Mouse (Mus musculus): ENCODE measurements around the gene Galntl6. TPM values are rescaled to one million over a fixed set of nuclear protein-coding genes. Genes with fewer than 3 reads are reported as not detected.
A peak's percentile ranks its signal among the peaks of the same experiment; 100 is the strongest.

Gene Galntl6
- polyA plus RNA-seq, 1 experiment from 2014 or later, result 9.1 TPM

GRCm38 (mm10) chr8:58313482-58313881, 599.0 kb downstream of the Galntl6 start:
- no peak for DNase-seq
- H3K27ac ChIP-seq (replicated peaks; ENCODE audit: low read depth, low read length), result no peak overlapping the region
- no peak overlapping the region for H3K4me3 ChIP-seq (replicated peaks; ENCODE audit: low read depth, low read length)
- ATAC-seq (ENCODE audit: low FRiP score, low TSS enrichment), result no peak
- H3K27me3 ChIP-seq (ENCODE audit: control insufficient read depth, insufficient read depth, low read length), result no peaks in the 10 kb centered on the region
- H3K9ac ChIP-seq (replicated peaks; ENCODE audit: low read length), result no peak overlapping the region
- 91% methylated on average over 2 of the region's 2 CpGs for WGBS
- H3K9me3 ChIP-seq (ENCODE audit: control insufficient read depth, low read length), result no peaks in the 10 kb centered on the region
- H3K4me2 ChIP-seq (ENCODE audit: low read length), result no peak overlapping the region
- H3K4me1 ChIP-seq (ENCODE audit: control insufficient read depth, insufficient read depth, low read length), result no peaks in the 10 kb centered on the region
- no peaks in the 10 kb centered on the region for H3K36me3 ChIP-seq (ENCODE audit: control insufficient read depth, insufficient read depth, low read length)

GRCm38 (mm10) chr8:58291487-58291886, 621.0 kb downstream of the Galntl6 start:
- H3K4me3 ChIP-seq (replicated peaks; ENCODE audit: low read depth, low read length), result no peak overlapping the region

GRCm38 (mm10) chr8:58290080-58290479, 622.4 kb downstream of the Galntl6 start:
- H3K4me1 ChIP-seq (ENCODE audit: control insufficient read depth, insufficient read depth, low read length), result no peaks in the 10 kb centered on the region

More at GRCm38 (mm10) chr8:58291487-58291886, 621.0 kb downstream of the Galntl6 start:
- 34% methylated on average over 4 of the region's 4 CpGs for WGBS
- ATAC-seq (ENCODE audit: low FRiP score, low TSS enrichment) (no peak), DNase-seq (no peak)
- Histone ChIP-seq H3K27me3 (ENCODE audit: control insufficient read depth, insufficient read depth, low read length) (no peaks in the 10 kb centered on the region), H3K36me3 (ENCODE audit: control insufficient read depth, insufficient read depth, low read length) (no peaks in the 10 kb centered on the region), H3K27ac (replicated peaks; ENCODE audit: low read depth, low read length) (no peak overlapping the region), H3K4me2 (ENCODE audit: low read length) (no peak overlapping the region), H3K9me3 (ENCODE audit: control insufficient read depth, low read length) (no peaks in the 10 kb centered on the region), H3K9ac (replicated peaks; ENCODE audit: low read length) (no peak overlapping the region), H3K4me1 (ENCODE audit: control insufficient read depth, insufficient read depth, low read length) (no peaks in the 10 kb centered on the region)

GRCm38 (mm10) chr8:58265485-58265884, 647.0 kb downstream of the Galntl6 start:
- H3K27me3 ChIP-seq (ENCODE audit: control insufficient read depth, insufficient read depth, low read length), result no peaks in the 10 kb centered on the region
- no peak overlapping the region for H3K9ac ChIP-seq (replicated peaks; ENCODE audit: low read length)
- no peak overlapping the region for H3K4me2 ChIP-seq (ENCODE audit: low read length)
- H3K27ac ChIP-seq (replicated peaks; ENCODE audit: low read depth, low read length), result no peak overlapping the region
- WGBS, result 79% methylated on average over 2 of the region's 2 CpGs
- ATAC-seq (ENCODE audit: low FRiP score, low TSS enrichment) (no peak), DNase-seq (peak; percentile 14)
- H3K4me1 ChIP-seq (ENCODE audit: control insufficient read depth, insufficient read depth, low read length), result no peaks in the 10 kb centered on the region
- H3K36me3 ChIP-seq (ENCODE audit: control insufficient read depth, insufficient read depth, low read length), result no peaks in the 10 kb centered on the region
- H3K4me3 ChIP-seq (replicated peaks; ENCODE audit: low read depth, low read length), result no peak overlapping the region
- peaks cover 3% of the 10 kb centered on the region; the same call in 1 of the 2 replicates for H3K9me3 ChIP-seq (ENCODE audit: control insufficient read depth, low read length)

More at GRCm38 (mm10) chr8:58290080-58290479, 622.4 kb downstream of the Galntl6 start:
- H3K27ac ChIP-seq (replicated peaks; ENCODE audit: low read depth, low read length), result no peak overlapping the region
- H3K4me2 ChIP-seq (ENCODE audit: low read length), result no peak overlapping the region
- no peaks in the 10 kb centered on the region for H3K36me3 ChIP-seq (ENCODE audit: control insufficient read depth, insufficient read depth, low read length)
- DNase-seq (no peak), ATAC-seq (ENCODE audit: low FRiP score, low TSS enrichment) (no peak)
- no peak overlapping the region for H3K9ac ChIP-seq (replicated peaks; ENCODE audit: low read length)
- H3K9me3 ChIP-seq (ENCODE audit: control insufficient read depth, low read length), result no peaks in the 10 kb centered on the region
- H3K27me3 ChIP-seq (ENCODE audit: control insufficient read depth, insufficient read depth, low read length), result no peaks in the 10 kb centered on the region
- H3K4me3 ChIP-seq (replicated peaks; ENCODE audit: low read depth, low read length), result no peak overlapping the region

GRCm38 (mm10) chr8:58258577-58259315, 653.7 kb downstream of the Galntl6 start:
- Histone ChIP-seq H3K27me3 (ENCODE audit: control insufficient read depth, insufficient read depth, low read length) (no peaks in the 10 kb centered on the region), H3K36me3 (ENCODE audit: control insufficient read depth, insufficient read depth, low read length) (no peaks in the 10 kb centered on the region), H3K27ac (replicated peaks; ENCODE audit: low read depth, low read length) (no peak overlapping the region), H3K9ac (replicated peaks; ENCODE audit: low read length) (no peak overlapping the region), H3K4me2 (ENCODE audit: low read length) (no peak overlapping the region), H3K4me1 (ENCODE audit: control insufficient read depth, insufficient read depth, low read length) (no peaks in the 10 kb centered on the region), H3K9me3 (ENCODE audit: control insufficient read depth, low read length) (no peaks in the 10 kb centered on the region), H3K4me3 (replicated peaks; ENCODE audit: low read depth, low read length) (no peak overlapping the region)
- no peak for DNase-seq
- no peak; the same call in 1 of the 2 replicates for ATAC-seq (ENCODE audit: low FRiP score, low TSS enrichment)
- 71% methylated on average over 2 of the region's 2 CpGs for WGBS

- Histone ChIP-seq H3K36me3 (ENCODE audit: control insufficient read depth, insufficient read depth, low read length) (no peaks in the 10 kb centered on the region), H3K9me3 (ENCODE audit: control insufficient read depth, low read length) (no peaks in the 10 kb centered on the region), H3K4me2 (ENCODE audit: low read length) (no peak overlapping the region), H3K9ac (replicated peaks; ENCODE audit: low read length) (no peak overlapping the region), H3K4me3 (replicated peaks; ENCODE audit: low read depth, low read length) (no peak overlapping the region), H3K4me1 (ENCODE audit: control insufficient read depth, insufficient read depth, low read length) (no peaks in the 10 kb centered on the region), H3K27ac (replicated peaks; ENCODE audit: low read depth, low read length) (no peak overlapping the region), H3K27me3 (ENCODE audit: control insufficient read depth, insufficient read depth, low read length) (no peaks in the 10 kb centered on the region)
- WGBS, result 46% methylated on average over 1 of the region's 1 CpGs
- ATAC-seq (ENCODE audit: low FRiP score, low TSS enrichment) (no peak), DNase-seq (no peak)
These were observed 658.8 kb downstream of the Galntl6 start for GRCm38 (mm10) chr8:58253620-58254019.

GRCm38 (mm10) chr8:58244830-58245229, 667.6 kb downstream of the Galntl6 start:
- WGBS, result 88% methylated on average over 3 of the region's 3 CpGs
- ATAC-seq (ENCODE audit: low FRiP score, low TSS enrichment) (no peak), DNase-seq (no peak)
- Histone ChIP-seq H3K27ac (replicated peaks; ENCODE audit: low read depth, low read length) (no peak overlapping the region), H3K4me2 (ENCODE audit: low read length) (no peak overlapping the region), H3K9ac (replicated peaks; ENCODE audit: low read length) (no peak overlapping the region), H3K36me3 (ENCODE audit: control insufficient read depth, insufficient read depth, low read length) (no peaks in the 10 kb centered on the region), H3K4me1 (ENCODE audit: control insufficient read depth, insufficient read depth, low read length) (no peaks in the 10 kb centered on the region), H3K4me3 (replicated peaks; ENCODE audit: low read depth, low read length) (no peak overlapping the region), H3K27me3 (ENCODE audit: control insufficient read depth, insufficient read depth, low read length) (no peaks in the 10 kb centered on the region), H3K9me3 (ENCODE audit: control insufficient read depth, low read length) (no peaks in the 10 kb centered on the region)

- ATAC-seq (ENCODE audit: low FRiP score, low TSS enrichment) (no peak), DNase-seq (no peak)
- H3K9ac ChIP-seq (replicated peaks; ENCODE audit: low read length), result no peak overlapping the region
- H3K4me3 ChIP-seq (replicated peaks; ENCODE audit: low read depth, low read length), result no peak overlapping the region
- H3K4me1 ChIP-seq (ENCODE audit: control insufficient read depth, insufficient read depth, low read length), result no peaks in the 10 kb centered on the region
- H3K4me2 ChIP-seq (ENCODE audit: low read length), result no peak overlapping the region
- H3K36me3 ChIP-seq (ENCODE audit: control insufficient read depth, insufficient read depth, low read length), result no peaks in the 10 kb centered on the region
- H3K27me3 ChIP-seq (ENCODE audit: control insufficient read depth, insufficient read depth, low read length), result no peaks in the 10 kb centered on the region
- H3K27ac ChIP-seq (replicated peaks; ENCODE audit: low read depth, low read length), result no peak overlapping the region
- H3K9me3 ChIP-seq (ENCODE audit: control insufficient read depth, low read length), result no peaks in the 10 kb centered on the region
- WGBS, result 36% methylated on average over 2 of the region's 2 CpGs
These were observed 678.2 kb downstream of the Galntl6 start for GRCm38 (mm10) chr8:58234220-58234619.

- ATAC-seq (ENCODE audit: low FRiP score, low TSS enrichment) (no peak), DNase-seq (no peak)
- no peak overlapping the region for H3K4me3 ChIP-seq (replicated peaks; ENCODE audit: low read depth, low read length)
- H3K4me1 ChIP-seq (ENCODE audit: control insufficient read depth, insufficient read depth, low read length), result no peaks in the 10 kb centered on the region
- 90% methylated on average over 1 of the region's 1 CpGs for WGBS
- no peak overlapping the region for H3K4me2 ChIP-seq (ENCODE audit: low read length)
- no peaks in the 10 kb centered on the region for H3K36me3 ChIP-seq (ENCODE audit: control insufficient read depth, insufficient read depth, low read length)
- H3K27ac ChIP-seq (replicated peaks; ENCODE audit: low read depth, low read length), result no peak overlapping the region
- no peaks in the 10 kb centered on the region for H3K9me3 ChIP-seq (ENCODE audit: control insufficient read depth, low read length)
- no peaks in the 10 kb centered on the region for H3K27me3 ChIP-seq (ENCODE audit: control insufficient read depth, insufficient read depth, low read length)
- H3K9ac ChIP-seq (replicated peaks; ENCODE audit: low read length), result no peak overlapping the region
These were observed 683.7 kb downstream of the Galntl6 start for GRCm38 (mm10) chr8:58228725-58229124.

Data from midbrain, embryonic 14.5 days (tissue).